Comparison of ENCODE assay signal across 11 mouse cellular contexts in genomic region chr9:40617676-40618062, GRCm38 (mm10). TPM values are rescaled to one million over a fixed set of nuclear protein-coding genes. Genes with fewer than 3 reads are reported as not detected.
A peak's percentile ranks its signal among the peaks of the same experiment; 100 is the strongest.
DNase-seq lines count a peak whose midpoint lies in the region; ATAC-seq lines count a peak whose summit lies in the region.
"Had no signal": no experiment of that assay in that cellular context is flagged by ENCODE, and none has a peak within 500 bp of the region (broad histone marks: within the 10 kb centered on the region; RNA-seq: fewer than 3 reads in every experiment).

No protein-coding gene starts in this region.

- peak overlapping the region; percentile 39 for H3K4me3 ChIP-seq in heart, embryonic 11.5 days (ENCODE audit: low read depth, low read length)
- H3K4me3 ChIP-seq in hindbrain, embryonic 14.5 days (replicated peaks; ENCODE audit: low read length): peak overlapping the region; percentile 11; the same call in 1 of the 2 replicates
- peak overlapping the region; percentile 28 for H3K4me3 ChIP-seq in midbrain, embryonic 12.5 days

- peaks cover 9% of the 10 kb centered on the region for H3K4me1 ChIP-seq in heart, embryonic 11.5 days (ENCODE audit: control insufficient read depth, insufficient read depth, low read length)
- H3K4me1 ChIP-seq in hindbrain, embryonic 14.5 days (replicated peaks; ENCODE audit: control insufficient read depth, insufficient read depth, low read length): peaks cover 15% of the 10 kb centered on the region
- H3K4me1 ChIP-seq in midbrain, embryonic 12.5 days: peaks cover 22% of the 10 kb centered on the region

- no peak for ATAC-seq in heart, embryonic 11.5 days (replicated peaks; ENCODE audit: insufficient number of reproducible peaks, low FRiP score, low TSS enrichment)
- ATAC-seq in hindbrain, embryonic 14.5 days (ENCODE audit: low FRiP score): 0 out of 2 replicates have a peak, but pooled peaks have one; percentile 6
- ATAC-seq in midbrain, embryonic 12.5 days (ENCODE audit: low FRiP score, low read depth): no peak

- intact Hi-C loops in heart, postnatal 36 days (cut with DNase I): loop anchor here (5.0 kb wide), 1 partner anchor 135 kb away; no protein-coding TSS in a partner anchor

- H3K27me3 ChIP-seq in heart, embryonic 11.5 days (ENCODE audit: control insufficient read depth, insufficient read depth, low read length): no peaks in the 10 kb centered on the region
- H3K27me3 ChIP-seq in hindbrain, embryonic 14.5 days (ENCODE audit: control insufficient read depth, insufficient read depth, low read length): no peaks in the 10 kb centered on the region
- H3K27me3 ChIP-seq in midbrain, embryonic 12.5 days: peaks cover 11% of the 10 kb centered on the region

- 30% methylated on average over 10 of the region's 10 CpGs for WGBS in heart, embryonic 11.5 days (ENCODE audit: insufficient replicate concordance)
- WGBS in hindbrain, embryonic 14.5 days: 13% methylated on average over 10 of the region's 10 CpGs
- 21% methylated on average over 10 of the region's 10 CpGs for WGBS in midbrain, embryonic 12.5 days

- H3K9me3 ChIP-seq in heart, embryonic 11.5 days (replicated peaks; ENCODE audit: control insufficient read depth, low read length): no peaks in the 10 kb centered on the region
- H3K9me3 ChIP-seq in hindbrain, embryonic 14.5 days (ENCODE audit: control insufficient read depth, low read length): no peaks in the 10 kb centered on the region
- no peaks in the 10 kb centered on the region for H3K9me3 ChIP-seq in midbrain, embryonic 12.5 days

- H3K27ac ChIP-seq in heart, embryonic 11.5 days (ENCODE audit: low read depth, low read length): no peak overlapping the region
- peak overlapping the region; percentile 78 for H3K27ac ChIP-seq in hindbrain, embryonic 14.5 days
- H3K27ac ChIP-seq in midbrain, embryonic 12.5 days (replicated peaks): peak overlapping the region; percentile 91
- H3K27ac ChIP-seq: liver, embryonic 14.5 days had no signal

- 0 out of 2 replicates have a peak overlapping the region, but pooled peaks have one; percentile 54 for H3K9ac ChIP-seq in heart, embryonic 11.5 days (ENCODE audit: low read depth, low read length)
- H3K9ac ChIP-seq in hindbrain, embryonic 14.5 days: peak overlapping the region; percentile 42
- H3K9ac ChIP-seq in midbrain, embryonic 12.5 days (replicated peaks): peak overlapping the region; percentile 50
- H3K9ac ChIP-seq: liver, embryonic 14.5 days had no signal

- no peaks in the 10 kb centered on the region for H3K36me3 ChIP-seq in heart, embryonic 11.5 days (ENCODE audit: control insufficient read depth, insufficient read depth, low read length)
- no peaks in the 10 kb centered on the region for H3K36me3 ChIP-seq in hindbrain, embryonic 14.5 days (replicated peaks; ENCODE audit: control insufficient read depth, insufficient read depth)
- no peaks in the 10 kb centered on the region for H3K36me3 ChIP-seq in midbrain, embryonic 12.5 days

- peak overlapping the region; percentile 69 for H3K4me2 ChIP-seq in heart, embryonic 11.5 days
- peak overlapping the region; percentile 48 for H3K4me2 ChIP-seq in hindbrain, embryonic 14.5 days (replicated peaks)
- peak overlapping the region; percentile 55 for H3K4me2 ChIP-seq in midbrain, embryonic 12.5 days (replicated peaks)

- no peak for DNase-seq in heart, postnatal 36 days
- peak; percentile 58 for DNase-seq in embryo, embryonic 11 days
- DNase-seq in hindbrain, embryonic 14.5 days (ENCODE audit: low spot score): peak; percentile 38
- DNase-seq in MN1 (ENCODE audit: low spot score): no peak
- no peak for DNase-seq in kidney, postnatal 10 days
- no peak for DNase-seq in adrenal gland, adult 2 months
- DNase-seq: adrenal gland, postnatal 14 days had no signal

RNA-seq across cellular contexts. Expression of gene Gm21915, which starts 52.7 kb away (rescaled TPM):
- not detected in 2 replicates for polyA plus RNA-seq in heart, embryonic 11.5 days (2014; fragmentation: Nextera tagmentation; extraction: Ambion mirVana)
- total RNA-seq in heart, postnatal 36 days (2021): not detected
- polyA plus RNA-seq in hindbrain, embryonic 14.5 days (2014; fragmentation: Nextera tagmentation; extraction: Ambion mirVana): not detected in 2 replicates
- not detected in 2 replicates for polyA plus RNA-seq in midbrain, embryonic 12.5 days (2016; fragmentation: Nextera tagmentation; extraction: Ambion mirVana)
- total RNA-seq in adrenal gland, adult 2 months (2021): not detected
- not detected in 2 replicates for polyA plus RNA-seq in adrenal gland, adult 2 months (2012; rRNA removed)
- total RNA-seq: adrenal gland, postnatal 14 days had no signal
- polyA plus RNA-seq: gonadal fat pad, adult 2 months; liver, embryonic 14.5 days had no signal

Comparison
In these comparisons a context has a peak if more than half of its experiments do, and no peak if none do; other contexts are left out.
1. DNase-seq: peak in embryo, embryonic 11 days (single experiment) and hindbrain, embryonic 14.5 days (single experiment); none in heart, postnatal 36 days (0 of 2), MN1 (single experiment), kidney, postnatal 10 days (single experiment) and adrenal gland, adult 2 months (single experiment).
2. Peak in every context shown above with its lines, with median percentiles within 50 percentile points of each other: H3K4me2 ChIP-seq, H3K4me3 ChIP-seq and H3K9ac ChIP-seq.